Mouse (Mus musculus) embryonic stem cell, embryonic (primary cell): Measurements from ENCODE around the gene Ctps2.

Experiments
- CTCF ChIA-PET, 4 experiments: fragments of 300-600 bp in 2 of 4; fragments of 350-600 bp in 2 of 4; sonication (Branson Sonifier 250); formaldehyde crosslinking; loops; one replicate each; lab custom pipeline; 2022; ENCODE audit warnings: inconsistent platforms in 2 of 4; lab: Charles Lee
- POLR2A ChIA-PET, 4 experiments: fragments of 300-600 bp in 2 of 4; fragments of 350-600 bp in 2 of 4; sonication (Branson Sonifier 250); formaldehyde crosslinking; loops; one replicate each; lab custom pipeline; 2022; ENCODE audit warnings: antibody characterized with exemption in 4 of 4, inconsistent platforms in 1 of 4; lab: Charles Lee

Gene Ctps2

GRCm38 (mm10) chrX:162900938-162901337 lies at the start of gene Ctps2:
Gene Ctps2 (plus strand): TSS chrX:162901238.
- POLR2A ChIA-PET, result interaction anchor here (0.7 to 2.7 kb wide), 16 partner anchors 9 to 1175 kb away, joined by 3 to 19 read pairs (median 4); partner anchors contain the start of genes Rbbp7 (in 3 of the 4), Syap1 (in 3 of the 4) and Siah1b (in 1 of the 4)
- CTCF ChIA-PET, result interaction anchor here in 2 of 4 experiments (0.6 to 1.1 kb wide), 4 partner anchors 12 to 495 kb away, joined by 3 to 4 read pairs (median 4); no protein-coding TSS in a partner anchor

GRCm38 (mm10) chrX:162868294-162868965 lies 32.6 kb upstream of the Ctps2 start:
- ChIA-PET POLR2A (interaction anchor here in 1 of 4 experiments (1.0 kb wide), 1 partner anchor 36 kb away, joined by 3 read pairs; no protein-coding TSS in a partner anchor), CTCF (no interaction called here)

GRCm38 (mm10) chrX:162871734-162872517 lies 29.1 kb upstream of the Ctps2 start:
- ChIA-PET CTCF (interaction anchor here (0.5 to 2.0 kb wide), 26 partner anchors 8 to 345 kb away, joined by 3 to 12 read pairs (median 3); partner anchors contain the start of gene Syap1 (in 2 of the 4)), POLR2A (interaction anchor here in 2 of 4 experiments (1.2 to 1.3 kb wide), 3 partner anchors 9 to 43 kb away, joined by 3 to 4 read pairs (median 3); partner anchors contain the start of gene Txlng (in 1 of the 2))

- POLR2A ChIA-PET, result no interaction called here
- CTCF ChIA-PET, result no interaction called here
These were observed 27.3 kb upstream of the Ctps2 start for GRCm38 (mm10) chrX:162873761-162874160.

- POLR2A ChIA-PET, result no interaction called here
- CTCF ChIA-PET, result interaction anchor here in 1 of 4 experiments (1.0 kb wide), 1 partner anchor 29 kb away, joined by 4 read pairs; no protein-coding TSS in a partner anchor
These were observed 22.8 kb upstream of the Ctps2 start for GRCm38 (mm10) chrX:162878236-162878635.

- ChIA-PET CTCF (interaction anchor here in 2 of 4 experiments (1.0 kb wide), 2 partner anchors 16 to 17 kb away, joined by 3 to 4 read pairs; no protein-coding TSS in a partner anchor), POLR2A (interaction anchor here in 3 of 4 experiments (0.7 to 2.8 kb wide), 10 partner anchors 13 to 1188 kb away, joined by 3 to 19 read pairs (median 4); partner anchors contain the start of genes Ctps2 (in 3 of the 3) and Siah1b (in 1 of the 3))
These were observed 13.0 kb upstream of the Ctps2 start, which contains the start of gene Syap1 for GRCm38 (mm10) chrX:162887931-162888511. Gene Syap1 (minus strand): TSS chrX:162888447.

GRCm38 (mm10) chrX:162888575-162889223 lies 12.3 kb upstream of the Ctps2 start:
- ChIA-PET POLR2A (interaction anchor here (0.6 to 2.8 kb wide), 15 partner anchors 13 to 1968 kb away, joined by 3 to 19 read pairs (median 4); partner anchors contain the start of genes Ctps2 (in 3 of the 4) and Siah1b (in 1 of the 4)), CTCF (interaction anchor here in 3 of 4 experiments (0.6 to 1.0 kb wide), 4 partner anchors 12 to 658 kb away, joined by 3 to 4 read pairs (median 4); partner anchors contain the start of gene Ctps2 (in 1 of the 3))

GRCm38 (mm10) chrX:162901371-162902039 lies 467 bp downstream of the Ctps2 start:
- ChIA-PET CTCF (interaction anchor here in 2 of 4 experiments (0.6 to 1.2 kb wide), 7 partner anchors 11 to 494 kb away, joined by 3 to 4 read pairs (median 3); no protein-coding TSS in a partner anchor), POLR2A (interaction anchor here (0.6 to 2.7 kb wide), 27 partner anchors 9 to 1175 kb away, joined by 3 to 19 read pairs (median 4); partner anchors contain the start of genes Rbbp7 (in 3 of the 4), Syap1 (in 3 of the 4), Ap1s2 (in 1 of the 4) and Siah1b (in 1 of the 4))

- ChIA-PET POLR2A (interaction anchor here (0.6 to 2.7 kb wide), 23 partner anchors 8 to 1174 kb away, joined by 3 to 19 read pairs (median 4); partner anchors contain the start of genes Syap1 (in 3 of the 4), Rbbp7 (in 2 of the 4), Ap1s2 (in 1 of the 4) and Siah1b (in 1 of the 4)), CTCF (interaction anchor here in 1 of 4 experiments (1.0 to 1.2 kb wide), 3 partner anchors 10 to 375 kb away, joined by 3 to 4 read pairs (median 3); no protein-coding TSS in a partner anchor)
These were observed 1.1 kb downstream of the Ctps2 start for GRCm38 (mm10) chrX:162902040-162902734.

GRCm38 (mm10) chrX:162907554-162907953 lies 6.5 kb downstream of the Ctps2 start:
- CTCF ChIA-PET, result no interaction called here
- POLR2A ChIA-PET, result interaction anchor here in 1 of 4 experiments (0.6 to 1.2 kb wide), 2 partner anchors 9 to 612 kb away, joined by 3 read pairs; no protein-coding TSS in a partner anchor

- CTCF ChIA-PET, result no interaction called here
These were observed 12.6 kb downstream of the Ctps2 start for GRCm38 (mm10) chrX:162913651-162914050.

GRCm38 (mm10) chrX:162915697-162916096 lies 14.7 kb downstream of the Ctps2 start:
- ChIA-PET POLR2A (no interaction called here), CTCF (interaction anchor here (0.6 to 1.8 kb wide), 10 partner anchors 14 to 1363 kb away, joined by 3 to 8 read pairs (median 3); partner anchors contain the start of genes Ctps2 (in 1 of the 4) and Grpr (in 1 of the 4))

More at GRCm38 (mm10) chrX:162913651-162914050, 12.6 kb downstream of the Ctps2 start:
- POLR2A ChIA-PET, result no interaction called here

GRCm38 (mm10) chrX:162921487-162922125 lies 20.6 kb downstream of the Ctps2 start:
- ChIA-PET POLR2A (interaction anchor here in 1 of 4 experiments (0.6 kb wide), 1 partner anchor 20 kb away, joined by 5 read pairs; the partner anchor contains the start of gene Ctps2), CTCF (no interaction called here)

- ChIA-PET POLR2A (no interaction called here), CTCF (no interaction called here)
These were observed 30.4 kb downstream of the Ctps2 start for GRCm38 (mm10) chrX:162931467-162931866.

GRCm38 (mm10) chrX:162942027-162942426 lies 41.0 kb downstream of the Ctps2 start:
- POLR2A ChIA-PET, result interaction anchor here in 1 of 4 experiments (0.8 kb wide), 1 partner anchor 9 kb away, joined by 3 read pairs; no protein-coding TSS in a partner anchor
- CTCF ChIA-PET, result no interaction called here
